Mouse (Mus musculus) ES-Bruce4 (cell line): ENCODE data around the gene Tex2. TPM values are rescaled to one million over a fixed set of nuclear protein-coding genes. Genes with fewer than 3 reads are reported as not detected.

Experiments used
- H3K27ac ChIP-seq: 2 replicates; pipeline ENCODE4 v1.5.1; 2012; ENCODE audit warnings: low read length, inconsistent platforms; ENCODE audit not compliant: insufficient read depth
- H3K27me3 ChIP-seq: 2 replicates; pipeline ENCODE4 v1.6.1; 2012; ENCODE audit warnings: mild to moderate bottlenecking, low read length, inconsistent platforms; ENCODE audit not compliant: control insufficient read depth, poor library complexity, insufficient read depth, severe bottlenecking
- H3K36me3 ChIP-seq: 2 replicates; pipeline ENCODE4 v1.6.1; 2012; ENCODE audit warnings: inconsistent platforms, mild to moderate bottlenecking, low read length, moderate library complexity; ENCODE audit not compliant: control insufficient read depth, poor library complexity, insufficient read depth, severe bottlenecking
- H3K4me1 ChIP-seq: one replicate; pipeline ENCODE4 v1.8.1; 2011; ENCODE audit warnings: low read length; ENCODE audit not compliant: control insufficient read depth, insufficient read depth
- H3K4me3 ChIP-seq: 2 replicates; pipeline ENCODE4 v1.5.1; 2011; ENCODE audit warnings: low read depth, mild to moderate bottlenecking, low read length
- H3K9ac ChIP-seq: 2 replicates; pipeline ENCODE4 v1.6.1; 2012; ENCODE audit warnings: low read depth, mild to moderate bottlenecking, inconsistent platforms; ENCODE audit not compliant: poor library complexity, severe bottlenecking
- H3K9me3 ChIP-seq: replicated peaks from 2 replicates; pipeline ENCODE4 v1.6.1; 2012; ENCODE audit warnings: mild to moderate bottlenecking, low read length, inconsistent platforms; ENCODE audit not compliant: control insufficient read depth, poor library complexity, insufficient read depth, severe bottlenecking
- CTCF ChIP-seq: IDR thresholded peaks from one replicate; pipeline ENCODE4 v1.8.1; 2011; ENCODE audit warnings: low read depth, low read length
- EP300 ChIP-seq: IDR thresholded peaks from 2 replicates; pipeline ENCODE4 v1.6.1; 2011; ENCODE audit warnings: low read depth, low read length; ENCODE audit not compliant: insufficient read depth
- POLR2A ChIP-seq: IDR thresholded peaks from one replicate; pipeline ENCODE4 v1.8.1; 2011; ENCODE audit warnings: low read length; ENCODE audit not compliant: insufficient read depth
- polyA plus RNA-seq: library from polyadenylated mRNA; stranded (reverse); fragments of >200 nt; gene quantifications from 2 replicates; pipeline ENCODE4 v1.2.4, GENCODE M21; 2011; ENCODE audit warnings: low read depth; ENCODE audit not compliant: missing spikeins, insufficient read depth, insufficient read length

The Tex2 gene
- polyA plus RNA-seq, 1 experiment: 28.8 TPM

- Histone ChIP-seq H3K4me3 (no peak overlapping the region), H3K9ac (peak overlapping the region; percentile 89), H3K27me3 (no peaks in the 10 kb centered on the region; the same call in 1 of the 2 replicates), H3K36me3 (no peaks in the 10 kb centered on the region), H3K4me1 (peaks cover 2% of the 10 kb centered on the region), H3K27ac (no peak overlapping the region), H3K9me3 (no peaks in the 10 kb centered on the region)
- TF ChIP-seq EP300 (no peak), POLR2A (no peak), CTCF (no peak)
These were observed 127.0 kb downstream of the Tex2 start for GRCm38 (mm10) chr11:106486042-106486865.

- H3K9me3 ChIP-seq: no peaks in the 10 kb centered on the region
- H3K27me3 ChIP-seq: no peaks in the 10 kb centered on the region; the same call in 1 of the 2 replicates
- H3K4me3 ChIP-seq: no peak overlapping the region
- H3K27ac ChIP-seq: no peak overlapping the region
- TF ChIP-seq CTCF (no peak), POLR2A (no peak), EP300 (no peak)
- peaks cover 2% of the 10 kb centered on the region for H3K4me1 ChIP-seq
- no peak overlapping the region for H3K9ac ChIP-seq
- no peaks in the 10 kb centered on the region for H3K36me3 ChIP-seq
These were observed 127.6 kb downstream of the Tex2 start for GRCm38 (mm10) chr11:106485611-106486010.

- no peak for TF ChIP-seq CTCF
- TF ChIP-seq POLR2A: no peak
- TF ChIP-seq EP300: no peak
- Histone ChIP-seq H3K9ac (no peak overlapping the region), H3K27ac (no peak overlapping the region), H3K4me1 (peaks cover 2% of the 10 kb centered on the region), H3K4me3 (no peak overlapping the region), H3K27me3 (no peaks in the 10 kb centered on the region; the same call in 1 of the 2 replicates), H3K36me3 (no peaks in the 10 kb centered on the region), H3K9me3 (no peaks in the 10 kb centered on the region)
These were observed 128.3 kb downstream of the Tex2 start for GRCm38 (mm10) chr11:106484875-106485274.

GRCm38 (mm10) chr11:106482867-106483266, 130.4 kb downstream of the Tex2 start:
- Histone ChIP-seq H3K9ac (no peak overlapping the region), H3K27me3 (no peaks in the 10 kb centered on the region; the same call in 1 of the 2 replicates), H3K4me1 (no peaks in the 10 kb centered on the region), H3K4me3 (no peak overlapping the region), H3K36me3 (no peaks in the 10 kb centered on the region), H3K9me3 (no peaks in the 10 kb centered on the region), H3K27ac (no peak overlapping the region)
- TF ChIP-seq CTCF: no peak

GRCm38 (mm10) chr11:106481651-106482050, 131.6 kb downstream of the Tex2 start:
- Histone ChIP-seq H3K9ac (no peak overlapping the region), H3K27ac (no peak overlapping the region), H3K4me3 (no peak overlapping the region), H3K27me3 (no peaks in the 10 kb centered on the region; the same call in 1 of the 2 replicates), H3K4me1 (no peaks in the 10 kb centered on the region), H3K36me3 (no peaks in the 10 kb centered on the region), H3K9me3 (no peaks in the 10 kb centered on the region)
- TF ChIP-seq CTCF (no peak), EP300 (no peak), POLR2A (no peak)

- no peaks in the 10 kb centered on the region for H3K4me1 ChIP-seq
- no peak for TF ChIP-seq POLR2A
- no peaks in the 10 kb centered on the region for H3K9me3 ChIP-seq
- H3K27me3 ChIP-seq: no peaks in the 10 kb centered on the region; the same call in 1 of the 2 replicates
- H3K36me3 ChIP-seq: no peaks in the 10 kb centered on the region
- no peak overlapping the region for H3K9ac ChIP-seq
- H3K27ac ChIP-seq: no peak overlapping the region
- no peak overlapping the region for H3K4me3 ChIP-seq
These were observed 132.7 kb downstream of the Tex2 start for GRCm38 (mm10) chr11:106480530-106480885.
